Mouse (Mus musculus): ENCODE measurements at regions not wholly inside any gene's neighbourhood (a gene's known extent, or its start where the extent isn't known, plus 50 kb on each side); places are given as distances from the start of the nearest gene placed in this dataset.

- no peak for DNase-seq
Measured at GRCm38 (mm10) chrX:47726285-47726684, 166.5 kb downstream of the Smarca1 start.

DNA sequence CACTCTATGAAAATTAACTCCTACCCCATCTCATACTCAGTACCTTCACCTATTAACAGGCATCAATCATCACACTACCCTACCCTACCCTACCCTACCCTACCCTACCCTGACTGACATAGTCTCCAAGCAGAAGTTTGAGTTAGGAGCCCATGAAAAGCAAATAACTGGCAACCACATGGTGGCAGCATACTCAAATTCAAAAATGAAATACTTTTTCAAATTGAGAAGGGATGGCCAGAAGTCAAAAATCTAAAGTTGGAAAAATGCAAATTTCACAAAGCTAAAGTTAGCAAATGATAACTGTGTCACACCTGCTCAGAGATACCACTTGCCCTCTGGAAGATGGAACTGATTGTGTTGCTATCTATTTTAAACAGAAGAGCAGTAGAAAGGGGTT, 189.7 kb downstream of the Smarca1 start:
- peak; percentile 0 for DNase-seq

GRCm38 (mm10) chrX:47668778-47669177, 224.0 kb downstream of the Smarca1 start:
- DNase-seq, result no peak

DNA sequence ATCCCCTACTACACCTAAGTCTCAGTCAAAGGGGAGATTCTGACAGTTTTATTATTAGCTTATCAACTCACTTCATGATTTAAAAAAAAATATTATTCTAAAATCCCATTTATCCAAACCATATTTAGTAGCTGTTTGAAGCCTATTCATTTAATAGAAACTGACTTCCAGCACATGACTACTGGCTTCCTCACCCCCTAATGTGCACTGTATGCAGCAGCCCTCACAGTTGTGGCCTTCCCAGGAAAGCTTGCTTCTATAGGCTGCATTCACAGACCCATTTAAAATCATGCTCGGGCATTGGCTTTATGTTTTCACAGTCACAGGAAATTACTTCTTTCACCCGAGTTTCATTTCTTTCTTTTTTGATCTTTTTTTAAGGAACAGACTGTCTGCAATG, 246.3 kb downstream of the Smarca1 start:
- no peak for DNase-seq

GRCm38 (mm10) chrX:47641191-47641590, 251.6 kb downstream of the Smarca1 start:
- peak; percentile 0 for DNase-seq

DNA sequence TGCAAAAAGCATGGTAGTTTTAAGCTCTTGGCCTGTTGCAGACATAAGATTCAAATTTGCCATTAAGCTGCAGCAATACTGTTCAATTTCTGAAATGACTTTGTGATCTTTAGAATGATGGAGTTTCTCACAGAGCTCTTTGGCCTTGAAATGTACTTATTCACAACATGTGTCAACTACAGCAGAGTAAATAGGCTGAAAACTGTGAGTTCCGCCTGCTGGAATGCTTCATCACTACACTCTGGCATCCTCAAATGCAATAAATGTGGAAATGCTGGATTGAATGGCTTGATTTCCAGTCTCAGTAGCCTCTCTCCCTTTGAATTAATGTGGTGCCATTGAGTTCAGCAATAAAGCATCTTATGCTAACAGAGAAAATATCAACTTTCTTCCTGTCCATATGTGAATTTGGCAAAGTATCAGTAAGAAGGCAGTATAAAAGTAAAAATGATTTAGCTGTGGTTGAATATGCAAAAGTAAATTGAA, 253.9 kb downstream of the Smarca1 start:
- DNase-seq, result no peak

GRCm38 (mm10) chrX:47622881-47623613, 269.7 kb downstream of the Smarca1 start:
- DNase-seq, result no peak

DNA sequence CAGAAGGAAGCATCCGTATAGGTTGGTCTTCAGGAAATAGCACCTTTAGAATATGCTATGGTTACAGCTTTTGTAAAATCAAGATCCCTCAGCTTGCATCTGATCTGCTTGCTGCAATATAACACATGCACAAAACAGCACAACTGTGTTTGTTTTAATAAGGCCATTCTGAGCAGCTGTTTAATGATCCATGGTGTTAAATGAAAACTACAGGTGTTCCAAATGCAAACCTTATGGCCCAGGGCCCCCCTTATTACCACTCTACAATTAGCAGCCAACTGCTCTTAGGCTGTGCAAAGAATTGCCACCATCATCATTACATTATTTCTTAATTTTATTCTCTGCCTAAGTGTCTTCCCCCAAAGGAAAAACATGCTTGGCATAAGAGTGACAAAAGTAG, 280.4 kb downstream of the Smarca1 start:
- DNase-seq, result no peak
